Mouse (Mus musculus) cerebellum, postnatal 4 days (tissue): ENCODE results near the gene Peli2.
A peak's percentile ranks its signal among the peaks of the same experiment; 100 is the strongest.
"Not testable (repeated sequence)": the region's sequence is repeated elsewhere in the genome, so short reads cannot be mapped to it uniquely, and the experiment has no call there.

Experiments used
- DNase-seq, 2 experiments: peaks; one replicate each; pipeline ENCODE4 v3.0.0; 2022; ENCODE audit warnings: low spot score in 2 of 2, mixed read lengths in 1 of 2

Gene Peli2

GRCm38 (mm10) chr14:48120752-48121528 is at the start of gene Peli2:
Gene Peli2, plus strand, starts transcription at chr14:48120823.
- peak; percentile 42 to 69 for DNase-seq

DNA sequence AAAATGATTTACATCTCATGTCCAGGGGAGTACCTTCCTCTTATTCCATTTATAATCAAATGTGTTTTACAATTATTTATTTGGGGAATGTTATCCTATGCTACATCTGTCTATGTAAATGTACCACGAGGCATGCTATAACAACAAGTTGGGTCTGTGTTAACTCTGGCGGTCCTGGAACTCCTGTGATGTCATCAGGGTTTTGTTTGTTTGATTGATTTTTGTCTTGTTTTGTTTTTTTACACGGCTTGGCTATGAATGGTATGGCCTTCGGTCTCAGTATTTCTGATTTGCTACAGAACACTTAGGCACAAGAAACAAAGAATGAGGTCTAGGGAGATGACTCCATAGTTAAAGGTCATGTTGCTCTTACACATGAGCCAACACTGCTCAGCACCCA is 48.5 kb upstream of the Peli2 start:
- DNase-seq, result no peak

- DNase-seq, result peak in 1 of 2 experiments; percentile 17
Observed at GRCm38 (mm10) chr14:48073247-48074161, 47.1 kb upstream of the Peli2 start.

DNA sequence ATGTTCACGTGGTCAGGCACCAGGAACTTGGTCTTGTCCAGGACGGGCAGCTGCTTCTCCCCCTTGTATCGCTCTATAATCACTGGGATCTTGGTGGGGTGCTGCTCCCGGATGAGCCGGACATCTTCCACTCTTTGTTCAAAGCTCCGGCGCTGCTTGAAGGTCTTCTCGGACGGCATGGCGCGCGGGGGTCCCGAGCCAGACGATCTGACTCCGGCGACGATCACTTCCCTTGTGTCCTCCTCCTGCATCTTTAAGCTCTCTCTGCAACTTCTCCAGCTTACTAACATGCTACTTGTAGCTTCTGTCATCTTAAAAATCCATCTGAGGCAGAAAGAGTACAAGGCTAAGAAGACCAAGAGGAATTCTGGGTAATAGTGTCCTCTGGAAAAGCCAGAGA is 41.0 kb upstream of the Peli2 start:
- DNase-seq, result not testable (repeated sequence)

DNA sequence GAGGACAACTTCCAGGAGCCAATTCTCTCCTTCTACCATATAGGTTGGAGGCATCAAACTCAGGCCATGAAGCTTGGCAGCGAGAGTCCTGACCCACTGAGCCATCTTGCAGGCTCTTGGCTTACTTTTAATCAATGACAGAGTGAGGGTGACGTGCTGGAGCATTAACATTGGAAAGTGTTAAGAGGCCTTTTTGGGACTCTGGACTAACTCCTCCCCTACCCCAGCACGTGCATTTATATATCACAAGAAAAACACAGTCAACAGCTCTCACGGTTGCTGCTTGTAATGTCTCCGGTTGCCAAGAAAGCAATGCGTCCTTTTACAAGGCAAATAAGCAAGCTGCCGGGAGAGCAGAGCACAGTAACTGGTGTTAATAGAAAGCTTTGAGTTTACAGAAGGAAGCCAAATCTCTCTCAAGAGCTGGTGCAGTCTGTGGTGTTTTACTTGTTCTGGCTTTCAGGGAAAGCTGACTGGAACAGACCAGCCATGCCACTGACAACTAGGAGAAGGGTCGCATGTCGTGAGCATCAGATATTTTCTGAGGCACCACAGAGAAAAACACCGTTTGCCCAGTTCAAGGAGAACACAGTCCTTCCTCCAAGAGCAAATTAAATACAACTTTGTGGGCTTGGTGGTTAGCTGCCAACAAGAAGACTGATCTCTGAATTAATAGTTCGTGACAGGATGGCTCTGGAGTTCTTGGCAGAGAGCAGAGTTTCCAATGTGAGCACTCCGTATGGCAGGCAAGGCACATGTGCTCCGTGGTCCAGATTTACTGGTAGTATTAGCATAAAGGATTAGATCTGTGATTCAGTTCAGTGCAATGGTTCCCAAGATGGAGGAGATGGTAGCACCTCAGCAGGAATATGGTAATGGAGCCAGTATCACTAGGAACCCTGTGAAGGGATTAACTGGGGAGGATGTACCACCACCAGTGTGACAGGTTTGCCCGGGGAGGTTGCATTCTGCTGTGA is 36.5 kb upstream of the Peli2 start:
- peak in 1 of 2 experiments; percentile 47 for DNase-seq

- no peak for DNase-seq
Observed at GRCm38 (mm10) chr14:48086682-48087297, 33.8 kb upstream of the Peli2 start.

DNA sequence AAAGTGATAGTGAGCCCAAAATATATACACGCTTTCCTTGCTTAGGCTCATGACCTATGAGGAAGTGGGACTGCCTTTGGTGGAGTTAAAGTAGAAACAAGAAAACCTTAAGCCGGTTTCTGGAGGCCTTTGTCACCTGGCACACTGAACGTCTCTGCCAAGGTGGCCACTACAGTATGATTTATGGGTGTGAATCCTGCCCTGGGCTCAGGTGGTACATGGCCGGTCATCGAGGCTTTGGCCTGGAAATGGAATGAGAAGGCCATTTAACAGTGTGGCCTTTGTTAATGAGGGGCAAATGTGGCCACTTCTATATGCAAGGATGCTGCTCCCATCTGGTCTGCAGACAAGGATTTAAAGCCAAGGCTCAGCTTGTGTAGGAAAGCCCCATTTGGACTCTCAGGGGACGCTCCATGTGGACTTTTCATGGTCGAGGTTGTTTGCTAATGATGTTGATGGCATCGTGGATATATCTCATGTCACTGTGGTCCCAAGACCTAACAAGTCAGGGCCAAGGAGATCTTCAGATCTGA is 33.3 kb upstream of the Peli2 start:
- DNase-seq, result peak in 1 of 2 experiments; percentile 17

- DNase-seq, result no peak
Observed at GRCm38 (mm10) chr14:48090465-48090864, 30.2 kb upstream of the Peli2 start.

DNA sequence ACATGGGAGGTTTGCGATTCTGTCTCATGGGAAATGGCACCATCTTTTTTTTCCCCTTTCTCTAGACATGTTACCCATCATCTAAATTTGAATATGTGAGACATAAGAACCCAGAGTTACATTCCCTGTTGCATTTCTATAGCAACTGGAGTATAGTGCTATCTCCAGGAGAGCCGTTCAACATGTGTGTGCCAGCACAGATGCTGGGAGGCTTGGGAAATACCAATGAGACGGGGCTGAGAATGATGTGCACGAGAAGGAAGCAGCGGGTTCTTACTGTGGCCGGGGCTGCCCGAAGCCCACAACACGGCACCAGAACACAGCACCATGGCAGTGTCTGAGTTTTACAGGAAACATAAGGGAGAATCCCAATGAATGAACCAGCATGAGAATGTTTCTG is 29.5 kb upstream of the Peli2 start:
- DNase-seq, result no peak

DNA sequence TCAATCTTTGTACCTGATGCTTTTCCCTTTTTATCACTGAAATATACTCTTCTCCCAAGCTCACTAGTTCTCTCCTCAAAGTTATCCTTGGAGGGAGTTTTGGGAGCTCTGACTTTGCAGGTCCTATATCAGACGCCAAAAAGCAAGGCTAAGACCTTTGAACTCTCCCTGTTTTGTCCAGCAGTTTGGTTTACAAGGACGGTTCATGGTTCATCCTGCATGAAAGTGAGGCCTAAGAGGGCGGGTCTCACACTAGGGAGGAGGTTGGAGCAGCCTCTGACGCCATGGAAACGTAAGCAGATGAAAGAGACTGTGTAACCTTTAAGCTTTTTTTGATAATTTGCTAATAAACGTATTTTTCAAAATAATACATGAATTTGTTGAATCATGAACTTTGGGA is 22.4 kb upstream of the Peli2 start:
- no peak for DNase-seq

- no peak for DNase-seq
Observed at GRCm38 (mm10) chr14:48099354-48099753, 21.3 kb upstream of the Peli2 start.

- no peak for DNase-seq
Observed at GRCm38 (mm10) chr14:48106453-48106852, 14.2 kb upstream of the Peli2 start.

DNA sequence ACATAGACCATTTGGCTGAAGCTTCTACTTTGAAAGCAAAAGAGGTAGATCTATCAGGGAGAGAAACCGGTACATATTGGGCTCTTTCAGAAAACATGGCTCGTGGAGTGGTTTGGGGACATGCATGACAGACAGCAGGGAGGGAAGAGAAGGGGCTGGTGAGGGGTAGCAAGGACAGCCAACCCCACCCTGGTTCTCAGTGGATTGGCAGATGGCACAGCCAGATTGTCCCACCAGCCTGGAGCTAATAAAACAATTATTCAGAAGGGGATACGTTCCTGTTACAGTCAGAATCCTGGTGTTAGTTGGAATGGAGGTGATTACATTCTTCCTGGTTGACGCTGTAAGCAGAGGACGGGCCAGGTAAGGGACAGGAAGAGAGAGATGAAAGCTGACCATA is 2.6 kb upstream of the Peli2 start:
- no peak for DNase-seq

- peak in 1 of 2 experiments; percentile 40 for DNase-seq
Observed at GRCm38 (mm10) chr14:48119012-48119647, 1.5 kb upstream of the Peli2 start.

GRCm38 (mm10) chr14:48119648-48120270 is 864 bp upstream of the Peli2 start:
- no peak for DNase-seq

DNA sequence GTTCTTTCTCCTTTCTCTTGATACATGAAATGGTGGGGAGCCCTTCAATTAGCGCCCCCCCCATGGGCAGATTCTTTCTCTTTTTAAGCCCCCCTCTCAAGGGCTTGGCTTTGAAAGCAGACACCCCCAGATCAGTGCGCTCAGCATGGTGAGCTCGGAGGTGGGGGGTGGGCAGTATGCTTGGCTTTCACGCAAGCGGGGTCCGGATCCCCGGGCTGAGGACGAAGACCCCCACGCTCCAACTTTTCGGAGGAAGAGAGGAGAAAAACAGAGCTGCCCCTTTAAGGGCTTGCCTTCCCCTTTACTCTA is 226 bp upstream of the Peli2 start:
- DNase-seq, result no peak

DNA sequence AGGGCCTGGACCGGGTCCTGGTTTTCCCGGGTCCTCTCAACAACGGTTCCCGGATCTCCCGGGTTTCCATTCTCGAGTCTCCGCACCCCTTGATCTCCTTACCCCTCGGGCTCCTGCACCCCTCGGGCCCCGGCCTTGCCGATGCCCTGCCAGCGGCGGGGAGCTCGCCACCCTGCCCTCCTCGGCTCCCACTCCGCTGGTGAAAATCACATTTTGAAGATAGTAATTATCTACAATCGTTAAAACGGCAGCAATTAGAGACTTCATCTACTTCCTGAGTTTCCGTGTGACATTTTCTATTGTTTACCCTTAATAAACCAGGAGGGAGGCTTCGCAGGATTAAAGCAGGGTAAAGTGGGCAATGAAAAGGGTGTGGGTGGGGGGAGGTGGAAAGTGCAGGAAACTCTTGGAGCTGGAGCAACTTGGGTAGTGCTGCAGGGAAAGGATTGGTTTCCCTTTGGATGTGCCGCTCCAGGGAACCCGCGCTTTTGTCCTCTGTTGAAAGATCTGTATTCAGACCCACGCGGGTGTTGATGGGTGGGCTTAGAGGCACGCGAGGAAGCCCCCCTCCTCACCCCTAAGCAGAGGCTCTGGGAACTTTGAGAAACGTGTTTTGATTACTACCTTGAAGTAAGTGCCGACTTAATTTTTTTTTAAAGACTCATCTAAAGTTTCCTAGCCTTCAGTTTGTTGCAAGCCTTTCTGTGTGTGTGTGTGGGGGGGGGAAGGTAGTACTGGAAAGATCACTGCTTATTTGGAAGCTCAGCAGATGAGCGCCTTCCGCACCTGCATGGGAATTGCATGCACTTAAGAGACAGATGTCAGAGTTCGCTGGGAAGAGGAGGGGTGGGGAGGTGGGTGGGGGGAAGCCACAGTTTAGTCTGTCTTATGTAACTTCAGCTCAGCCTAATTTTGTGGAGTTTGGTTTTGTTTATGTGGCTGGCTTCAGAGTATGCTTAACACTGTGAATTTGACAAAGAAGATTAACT is 1.2 kb downstream of the Peli2 start:
- no peak for DNase-seq

DNA sequence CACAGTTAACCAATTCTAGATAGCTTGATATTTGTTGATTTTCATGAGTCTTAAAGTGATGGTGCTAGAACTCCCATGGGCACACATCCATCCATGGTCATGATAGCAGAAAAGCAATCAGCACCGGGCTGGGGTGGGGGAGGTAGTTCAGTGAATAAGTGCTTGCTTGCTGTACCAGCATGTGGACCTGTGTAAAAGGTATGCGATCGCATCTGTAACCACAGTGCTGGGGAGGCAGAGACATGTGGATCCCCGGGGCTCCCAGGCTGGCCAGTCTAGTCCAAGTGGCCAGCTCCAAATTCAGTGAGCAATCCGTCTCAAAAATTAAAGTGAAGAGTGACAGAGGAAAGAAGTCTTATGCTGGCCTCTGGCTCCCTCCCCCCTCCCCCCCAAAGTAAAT is 3.4 kb downstream of the Peli2 start:
- DNase-seq, result no peak

DNA sequence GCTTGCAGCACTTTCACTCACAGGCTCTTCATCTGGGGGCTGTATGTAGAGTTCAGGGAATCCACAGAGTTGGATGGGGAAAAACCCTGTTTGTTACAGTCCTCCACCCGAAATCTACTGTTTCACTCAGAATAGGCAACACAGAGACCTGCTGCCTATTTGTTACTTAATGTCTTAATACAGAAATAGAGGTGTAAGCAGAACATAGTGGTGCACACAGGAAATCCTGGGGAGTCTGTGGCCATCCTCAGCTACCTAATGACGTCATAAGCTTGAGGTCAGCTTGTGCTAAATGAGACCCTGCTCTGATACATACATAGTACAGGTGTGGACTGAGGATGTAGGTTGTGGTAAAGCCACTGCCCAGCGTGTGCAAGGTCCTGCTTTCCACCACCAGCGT is 4.2 kb downstream of the Peli2 start:
- no peak for DNase-seq
